20 mouse cellular contexts compared by ENCODE assay signal in genomic region chr2:173780931-173781330, GRCm38 (mm10). TPM values are rescaled to one million over a fixed set of nuclear protein-coding genes. Genes with fewer than 3 reads are reported as not detected.
A peak's percentile ranks its signal among the peaks of the same experiment; 100 is the strongest.
DNase-seq lines count a peak whose midpoint lies in the region; ATAC-seq and TF ChIP-seq lines count a peak whose summit lies in the region.
"Had no signal": no experiment of that assay in that cellular context is flagged by ENCODE, and none has a peak within 500 bp of the region (broad histone marks: within the 10 kb centered on the region; RNA-seq: fewer than 3 reads in every experiment).

No protein-coding gene starts in this region.

- H3K4me1 ChIP-seq in heart, embryonic 13.5 days, result peaks cover 45% of the 10 kb centered on the region
- peaks cover 54% of the 10 kb centered on the region for H3K4me1 ChIP-seq in midbrain, embryonic 13.5 days (replicated peaks)
- H3K4me1 ChIP-seq in midbrain, postnatal 0 days (ENCODE audit: insufficient read depth, low read length), result no peaks in the 10 kb centered on the region
- H3K4me1 ChIP-seq in forebrain, embryonic 16.5 days (replicated peaks; ENCODE audit: control insufficient read depth, insufficient read depth, low read length), result peaks cover 8% of the 10 kb centered on the region
- H3K4me1 ChIP-seq in midbrain, embryonic 16.5 days (ENCODE audit: control insufficient read depth, insufficient read depth, low read length), result peaks cover 19% of the 10 kb centered on the region
- H3K4me1 ChIP-seq in intestine, postnatal 0 days (replicated peaks; ENCODE audit: control insufficient read depth, insufficient read depth, low read length), result no peaks in the 10 kb centered on the region

- H3K9me3 ChIP-seq in heart, embryonic 13.5 days, result no peaks in the 10 kb centered on the region
- H3K9me3 ChIP-seq in midbrain, embryonic 13.5 days, result peaks cover 5% of the 10 kb centered on the region; the same call in 1 of the 2 replicates
- H3K9me3 ChIP-seq in midbrain, postnatal 0 days (ENCODE audit: low read length), result 0 out of 2 replicates have a peak, but pooled peaks cover 2% of the 10 kb centered on the region
- H3K9me3 ChIP-seq in forebrain, embryonic 16.5 days (ENCODE audit: control insufficient read depth, low read length), result peaks cover 9% of the 10 kb centered on the region
- H3K9me3 ChIP-seq in midbrain, embryonic 16.5 days (replicated peaks; ENCODE audit: control insufficient read depth, low read length, poor library complexity, severe bottlenecking), result peaks cover 6% of the 10 kb centered on the region
- H3K9me3 ChIP-seq in intestine, postnatal 0 days (ENCODE audit: control insufficient read depth), result no peaks in the 10 kb centered on the region

- no peak overlapping the region for H3K4me2 ChIP-seq in heart, embryonic 13.5 days
- no peak overlapping the region for H3K4me2 ChIP-seq in midbrain, embryonic 13.5 days (replicated peaks)
- H3K4me2 ChIP-seq in midbrain, postnatal 0 days (ENCODE audit: low read depth, low read length, poor library complexity, severe bottlenecking), result no peak overlapping the region
- H3K4me2 ChIP-seq in forebrain, embryonic 16.5 days (ENCODE audit: low read length), result no peak overlapping the region
- no peak overlapping the region for H3K4me2 ChIP-seq in midbrain, embryonic 16.5 days (ENCODE audit: low read length)
- H3K4me2 ChIP-seq in intestine, postnatal 0 days (replicated peaks; ENCODE audit: low read depth), result no peak overlapping the region
- H3K4me2 ChIP-seq: limb, embryonic 12.5 days; liver, embryonic 11.5 days had no signal

- no peak for ATAC-seq in heart, embryonic 13.5 days (ENCODE audit: extremely low read depth, insufficient number of reproducible peaks, low FRiP score, low TSS enrichment)
- peak; percentile 24; the same call in 1 of the 2 replicates for ATAC-seq in midbrain, embryonic 13.5 days
- no peak for ATAC-seq in midbrain, postnatal 0 days (ENCODE audit: low FRiP score)
- peak; percentile 66 for ATAC-seq in forebrain, embryonic 16.5 days
- no peak for ATAC-seq in midbrain, embryonic 16.5 days
- ATAC-seq in intestine, postnatal 0 days, result no peak
- ATAC-seq: liver, postnatal 0 days; lung, postnatal 0 days had no signal

- H3K36me3 ChIP-seq in heart, embryonic 13.5 days, result peaks cover 49% of the 10 kb centered on the region
- H3K36me3 ChIP-seq in midbrain, embryonic 13.5 days, result peaks cover 42% of the 10 kb centered on the region
- H3K36me3 ChIP-seq in midbrain, postnatal 0 days (ENCODE audit: insufficient read depth, low read length), result peaks cover 19% of the 10 kb centered on the region
- peaks cover 17% of the 10 kb centered on the region for H3K36me3 ChIP-seq in forebrain, embryonic 16.5 days (ENCODE audit: control insufficient read depth, insufficient read depth)
- H3K36me3 ChIP-seq in midbrain, embryonic 16.5 days (ENCODE audit: control insufficient read depth, insufficient read depth, low read length), result peaks cover 16% of the 10 kb centered on the region
- peaks cover 25% of the 10 kb centered on the region for H3K36me3 ChIP-seq in intestine, postnatal 0 days (ENCODE audit: control insufficient read depth, insufficient read depth)

- TF ChIP-seq CTCF in midbrain, postnatal 0 days (IDR thresholded peaks at IDR 0.05), result no peak
- no peak for TF ChIP-seq CTCF in intestine, postnatal 0 days (IDR thresholded peaks at IDR 0.05; ENCODE audit: low read depth)

- 0 out of 2 replicates have a peak overlapping the region, but pooled peaks have one; percentile 19 for H3K9ac ChIP-seq in heart, embryonic 13.5 days
- H3K9ac ChIP-seq in midbrain, embryonic 13.5 days (replicated peaks), result no peak overlapping the region; the same call in 1 of the 2 replicates
- H3K9ac ChIP-seq in midbrain, postnatal 0 days (replicated peaks; ENCODE audit: low read length, poor library complexity, severe bottlenecking), result no peak overlapping the region
- no peak overlapping the region for H3K9ac ChIP-seq in forebrain, embryonic 16.5 days (replicated peaks; ENCODE audit: low read depth, low read length)
- H3K9ac ChIP-seq in midbrain, embryonic 16.5 days (ENCODE audit: low read depth, low read length), result no peak overlapping the region
- H3K9ac ChIP-seq in intestine, postnatal 0 days (ENCODE audit: low read depth, low read length), result no peak overlapping the region
- H3K9ac ChIP-seq: limb, embryonic 12.5 days; liver, postnatal 0 days had no signal

- no peak overlapping the region for H3K4me3 ChIP-seq in heart, embryonic 13.5 days
- no peak overlapping the region for H3K4me3 ChIP-seq in midbrain, embryonic 13.5 days (replicated peaks)
- H3K4me3 ChIP-seq in midbrain, postnatal 0 days (ENCODE audit: low read depth, low read length), result no peak overlapping the region
- H3K4me3 ChIP-seq in forebrain, embryonic 16.5 days (replicated peaks; ENCODE audit: low read length), result no peak overlapping the region
- H3K4me3 ChIP-seq in midbrain, embryonic 16.5 days (ENCODE audit: low read depth, low read length), result no peak overlapping the region
- no peak overlapping the region for H3K4me3 ChIP-seq in intestine, postnatal 0 days (ENCODE audit: low read depth, low read length)
- H3K4me3 ChIP-seq: heart, adult 2 months; limb, embryonic 12.5 days had no signal

- 72% methylated on average over 5 of the region's 5 CpGs for WGBS in heart, embryonic 13.5 days
- 66% methylated on average over 5 of the region's 5 CpGs for WGBS in midbrain, embryonic 13.5 days
- WGBS in midbrain, postnatal 0 days, result 62% methylated on average over 5 of the region's 5 CpGs
- 52% methylated on average over 5 of the region's 5 CpGs for WGBS in forebrain, embryonic 16.5 days
- 62% methylated on average over 5 of the region's 5 CpGs for WGBS in midbrain, embryonic 16.5 days
- 67% methylated on average over 5 of the region's 5 CpGs for WGBS in intestine, postnatal 0 days

- no peak overlapping the region for H3K27ac ChIP-seq in heart, embryonic 13.5 days (replicated peaks)
- peak overlapping the region; percentile 78 for H3K27ac ChIP-seq in midbrain, embryonic 13.5 days
- H3K27ac ChIP-seq in midbrain, postnatal 0 days (ENCODE audit: low read depth, low read length), result no peak overlapping the region
- no peak overlapping the region for H3K27ac ChIP-seq in forebrain, embryonic 16.5 days (ENCODE audit: low read length)
- peak overlapping the region; percentile 30; the same call in 1 of the 2 replicates for H3K27ac ChIP-seq in midbrain, embryonic 16.5 days (ENCODE audit: low read length)
- H3K27ac ChIP-seq in intestine, postnatal 0 days (ENCODE audit: low read depth, low read length), result no peak overlapping the region
- H3K27ac ChIP-seq: heart, adult 2 months; limb, embryonic 12.5 days; macrophage had no signal

- no peak for DNase-seq in heart, postnatal 14 days
- DNase-seq in midbrain, postnatal 0 days (ENCODE audit: low spot score), result no peak
- DNase-seq in T-cell, adult 2 months (ENCODE audit: low spot score), result no peak
- DNase-seq: cerebellum, adult 18-20 months; cerebellum, postnatal 14 days; gastrocnemius, postnatal 36 days; heart, adult 2 months; heart, postnatal 36 days; kidney, postnatal 36 days; layer of hippocampus, postnatal 36 days; liver, postnatal 0 days had no signal

- no peaks in the 10 kb centered on the region for H3K27me3 ChIP-seq in heart, embryonic 13.5 days (replicated peaks)
- no peaks in the 10 kb centered on the region for H3K27me3 ChIP-seq in midbrain, embryonic 13.5 days
- H3K27me3 ChIP-seq in midbrain, postnatal 0 days (ENCODE audit: insufficient read depth, low read length), result no peaks in the 10 kb centered on the region
- no peaks in the 10 kb centered on the region for H3K27me3 ChIP-seq in forebrain, embryonic 16.5 days (replicated peaks; ENCODE audit: control insufficient read depth, insufficient read depth, low read length)
- H3K27me3 ChIP-seq in midbrain, embryonic 16.5 days (ENCODE audit: control insufficient read depth, insufficient read depth, low read depth, low read length), result no peaks in the 10 kb centered on the region
- H3K27me3 ChIP-seq in intestine, postnatal 0 days (replicated peaks; ENCODE audit: control insufficient read depth, insufficient read depth, low read length), result no peaks in the 10 kb centered on the region
- H3K27me3 ChIP-seq: limb, embryonic 12.5 days had no signal

- intact Hi-C loops in heart, postnatal 14 days (cut with DNase I), result loop anchor here (10.0 kb wide), 1 partner anchor 196 kb away; no protein-coding TSS in a partner anchor

RNA-seq across cellular contexts. Expression of gene Vapb, which starts 43.6 kb away (rescaled TPM):
- polyA plus RNA-seq in heart, embryonic 13.5 days (2015; fragmentation: Nextera tagmentation; extraction: Ambion mirVana), result 8.2 and 8.6 TPM in 2 replicates
- 100 to 1,000 TPM in 1 of 2 experiments, 10 to 100 TPM in 1; 94.2 to 109 TPM for total RNA-seq in heart, postnatal 14 days (2021)
- 12.3 and 13.8 TPM in 2 replicates for polyA plus RNA-seq in midbrain, embryonic 13.5 days (2015; fragmentation: Nextera tagmentation; extraction: Ambion mirVana)
- total RNA-seq in midbrain, postnatal 0 days (2014; rRNA removed), result 36.3 and 41.6 TPM in 2 replicates
- 11.5 and 14.6 TPM in 2 replicates for polyA plus RNA-seq in midbrain, postnatal 0 days (2015; fragmentation: Nextera tagmentation; extraction: Ambion mirVana)
- polyA plus RNA-seq in forebrain, embryonic 16.5 days (2015; fragmentation: Nextera tagmentation; extraction: Ambion mirVana), result 14.4 and 20.3 TPM in 2 replicates
- 14.4 and 15.9 TPM in 2 replicates for polyA plus RNA-seq in midbrain, embryonic 16.5 days (2015; fragmentation: Nextera tagmentation; extraction: Ambion mirVana)
- 13.5 and 14.9 TPM in 2 replicates for polyA plus RNA-seq in intestine, postnatal 0 days (2015; fragmentation: Nextera tagmentation; extraction: Ambion mirVana)

Comparison
In these comparisons a context has a peak if more than half of its experiments do, and no peak if none do; other contexts are left out.
1. ATAC-seq: peak in midbrain, embryonic 13.5 days (single experiment) and forebrain, embryonic 16.5 days (single experiment); none in heart, embryonic 13.5 days (single experiment), midbrain, postnatal 0 days (single experiment), midbrain, embryonic 16.5 days (single experiment) and intestine, postnatal 0 days (single experiment).
2. H3K27ac ChIP-seq: peak in midbrain, embryonic 13.5 days (single experiment) and midbrain, embryonic 16.5 days (single experiment); none in heart, embryonic 13.5 days (single experiment), midbrain, postnatal 0 days (single experiment), forebrain, embryonic 16.5 days (single experiment) and intestine, postnatal 0 days (single experiment).